Mouse (Mus musculus) right cerebral cortex, postnatal 14 days (tissue): ENCODE data around the gene Arpc4.

Source experiments
- DNase-seq: peaks from one replicate; pipeline ENCODE4 v3.0.0; 2022

Gene Arpc4

DNA sequence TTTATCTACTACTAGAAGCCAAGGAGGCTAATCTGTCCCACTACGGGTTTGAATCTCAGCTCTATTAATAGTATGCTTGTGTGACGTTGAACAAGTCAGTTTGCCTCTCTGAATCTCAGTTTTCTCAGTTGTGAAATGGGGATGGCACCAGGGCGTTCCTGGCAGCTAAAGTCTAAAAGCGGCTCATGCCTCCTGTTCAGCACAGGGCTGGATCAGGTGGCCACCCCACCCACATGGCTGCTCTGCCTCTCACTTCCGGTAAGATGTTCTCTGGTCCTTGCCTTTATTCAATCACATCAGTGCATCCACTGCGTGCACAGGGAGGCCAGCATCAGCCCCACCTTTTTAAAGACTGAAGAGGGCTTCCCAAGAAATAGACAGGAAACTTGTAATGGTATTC, 27.6 kb downstream of the Arpc4 start:
- no peak for DNase-seq

DNA sequence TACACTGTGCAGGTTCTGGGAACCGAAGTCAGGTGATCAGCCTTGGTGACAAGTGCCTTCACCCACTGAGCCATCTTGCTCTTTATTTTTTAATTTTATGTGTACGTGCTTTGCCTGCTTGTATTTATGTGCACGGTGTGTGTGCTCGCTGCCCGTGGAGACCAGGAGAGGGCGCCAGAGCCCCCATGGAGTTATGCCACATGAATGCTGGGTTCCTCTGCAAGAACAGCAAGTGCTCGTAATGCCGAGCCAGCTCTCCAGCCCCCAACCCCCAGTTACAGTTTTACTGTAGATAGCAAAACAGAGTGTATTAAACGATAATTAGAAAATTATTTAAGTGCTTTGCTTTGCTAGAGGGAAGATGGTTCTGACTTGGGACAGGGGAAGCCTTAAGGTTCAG, 28.8 kb downstream of the Arpc4 start:
- no peak for DNase-seq

- DNase-seq = no peak
Measured at GRCm38 (mm10) chr6:113410001-113410400, 32.1 kb downstream of the Arpc4 start.

DNA sequence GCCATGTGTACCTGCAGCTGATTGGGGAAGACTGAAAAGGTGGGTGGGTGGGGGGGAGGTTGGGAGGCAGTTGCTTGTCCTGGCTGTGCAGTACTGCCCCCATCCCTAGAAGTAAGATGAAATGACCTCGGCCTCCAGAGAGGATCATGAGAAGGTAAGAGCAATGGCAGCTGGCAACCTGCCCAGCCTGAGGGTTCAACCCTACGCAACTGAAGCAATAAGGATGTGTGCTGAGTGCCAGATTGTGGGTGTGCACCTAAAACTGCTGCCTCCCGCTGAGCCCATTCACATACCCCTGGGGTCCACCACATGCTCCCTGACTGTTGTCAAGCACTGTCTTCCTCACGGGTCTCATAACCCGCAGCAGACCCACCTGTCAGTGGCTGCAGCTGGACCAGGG, 38.5 kb downstream of the Arpc4 start:
- no peak for DNase-seq

- DNase-seq = no peak
Measured at GRCm38 (mm10) chr6:113418441-113419198, 40.7 kb downstream of the Arpc4 start.

- peak; percentile 100 for DNase-seq
Measured at GRCm38 (mm10) chr6:113419199-113419587, 41.3 kb downstream of the Arpc4 start, which contains the start of gene Rpusd3. Rpusd3 (minus strand) TSS chr6:113419340.

- no peak for DNase-seq
Measured at GRCm38 (mm10) chr6:113423000-113423399, 45.1 kb downstream of the Arpc4 start.

DNA sequence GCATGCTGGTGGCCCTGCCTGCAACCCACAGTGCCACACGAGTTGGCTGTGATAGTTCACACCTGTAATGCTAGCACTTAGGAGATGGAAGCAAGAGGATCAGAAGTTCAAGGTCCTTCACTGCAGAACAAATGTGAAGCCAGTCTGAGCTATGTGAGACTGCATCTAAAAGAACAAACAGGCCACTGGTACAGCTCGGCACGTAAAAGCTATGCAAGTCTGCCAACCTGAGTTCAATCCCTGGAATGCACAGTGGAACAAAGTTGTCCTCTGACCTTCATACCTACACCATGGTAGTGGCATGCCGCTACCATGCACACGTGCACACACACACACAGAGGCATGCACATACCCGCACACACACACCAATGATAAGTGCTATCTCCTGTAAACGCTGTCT, 46.3 kb downstream of the Arpc4 start:
- DNase-seq = no peak

GRCm38 (mm10) chr6:113426696-113427095, 48.8 kb downstream of the Arpc4 start:
- no peak for DNase-seq

DNA sequence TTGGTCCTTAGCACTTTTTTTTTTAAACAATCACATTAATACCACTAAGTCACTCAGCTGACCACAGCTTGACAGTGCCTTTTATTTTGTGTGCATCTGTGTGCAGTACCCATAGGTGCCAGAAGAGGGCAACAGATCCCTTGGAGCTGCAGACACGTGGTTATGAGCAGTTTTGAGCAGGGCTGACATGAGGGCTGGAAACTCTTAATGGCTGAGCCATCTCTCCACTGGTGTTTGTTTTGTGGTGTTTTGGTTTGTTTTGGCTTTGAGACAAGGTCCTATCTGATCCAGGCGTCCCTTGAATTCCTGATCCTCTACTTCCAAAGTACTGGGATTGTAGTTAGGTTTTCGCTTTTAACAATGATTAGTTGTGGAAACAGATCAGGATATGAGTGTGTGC, 49.5 kb downstream of the Arpc4 start:
- DNase-seq = no peak

GRCm38 (mm10) chr6:113428006-113428405, 50.1 kb downstream of the Arpc4 start:
- DNase-seq = no peak

GRCm38 (mm10) chr6:113429965-113430364, 52.0 kb downstream of the Arpc4 start:
- no peak for DNase-seq

- no peak for DNase-seq
Measured at GRCm38 (mm10) chr6:113430846-113431245, 52.9 kb downstream of the Arpc4 start.

GRCm38 (mm10) chr6:113431801-113432200, 53.9 kb downstream of the Arpc4 start:
- no peak for DNase-seq

DNA sequence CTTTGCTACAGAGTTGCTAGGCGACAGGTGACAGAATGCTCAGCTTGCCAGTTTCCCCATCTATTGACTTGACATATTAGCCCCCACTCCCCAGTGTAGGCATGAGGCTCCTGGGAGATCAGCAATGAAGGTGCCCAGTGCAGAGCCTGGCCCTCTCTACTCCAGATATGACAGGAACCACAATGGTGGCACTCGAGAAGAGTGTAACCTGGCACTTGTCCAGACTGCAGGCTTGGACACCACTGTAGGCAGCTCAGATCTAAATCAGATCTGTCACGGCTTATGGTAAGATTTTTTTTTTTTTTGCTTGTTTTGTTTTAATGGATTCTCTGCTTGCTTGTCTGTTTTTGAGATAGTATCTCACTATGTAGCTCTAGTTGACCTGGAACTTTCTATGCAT, 55.7 kb downstream of the Arpc4 start:
- DNase-seq = no peak

GRCm38 (mm10) chr6:113434691-113435090, 56.8 kb downstream of the Arpc4 start:
- no peak for DNase-seq

DNA sequence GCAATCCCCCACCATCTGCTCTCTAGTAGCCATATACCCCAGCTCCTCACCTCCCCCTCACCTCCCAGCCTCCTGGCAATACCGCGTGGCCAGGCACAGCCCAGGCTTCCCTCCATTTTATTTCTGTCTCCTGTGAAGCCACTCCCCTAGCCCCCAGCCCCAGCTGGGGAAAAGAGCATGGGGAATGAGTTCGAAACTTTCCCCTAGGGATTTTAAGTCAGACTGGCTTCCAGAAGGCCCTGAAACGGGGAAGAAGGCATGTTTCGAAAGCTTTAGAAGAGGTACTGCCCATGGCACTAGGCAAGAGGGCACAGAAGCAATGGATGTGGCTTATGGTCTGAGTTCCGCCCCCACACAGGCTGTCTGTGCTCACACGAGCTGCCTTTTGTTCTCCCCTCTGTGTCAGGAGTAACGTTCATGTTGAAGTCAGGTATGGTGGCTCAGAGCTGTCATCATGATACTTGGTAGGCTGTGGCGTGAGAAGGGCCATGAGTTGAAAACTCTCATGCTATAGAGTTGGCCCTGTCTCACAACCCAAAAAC, 57.8 kb downstream of the Arpc4 start, which contains the start of gene Cidec:
Cidec (minus strand) TSS at position 97 of the 542 bp plus-strand sequence.
- no peak for DNase-seq

GRCm38 (mm10) chr6:113437135-113437534, 59.2 kb downstream of the Arpc4 start:
- DNase-seq = no peak

GRCm38 (mm10) chr6:113438721-113439430, 61.0 kb downstream of the Arpc4 start:
- DNase-seq = no peak
